Mouse (Mus musculus): ENCODE measurements around the gene Wars2. TPM values are rescaled to one million over a fixed set of nuclear protein-coding genes. Genes with fewer than 3 reads are reported as not detected.

Gene Wars2
- polyA plus RNA-seq (2016; fragmentation: Nextera tagmentation; extraction: Ambion mirVana), result 5.3 and 5.5 TPM in 2 replicates

DNA sequence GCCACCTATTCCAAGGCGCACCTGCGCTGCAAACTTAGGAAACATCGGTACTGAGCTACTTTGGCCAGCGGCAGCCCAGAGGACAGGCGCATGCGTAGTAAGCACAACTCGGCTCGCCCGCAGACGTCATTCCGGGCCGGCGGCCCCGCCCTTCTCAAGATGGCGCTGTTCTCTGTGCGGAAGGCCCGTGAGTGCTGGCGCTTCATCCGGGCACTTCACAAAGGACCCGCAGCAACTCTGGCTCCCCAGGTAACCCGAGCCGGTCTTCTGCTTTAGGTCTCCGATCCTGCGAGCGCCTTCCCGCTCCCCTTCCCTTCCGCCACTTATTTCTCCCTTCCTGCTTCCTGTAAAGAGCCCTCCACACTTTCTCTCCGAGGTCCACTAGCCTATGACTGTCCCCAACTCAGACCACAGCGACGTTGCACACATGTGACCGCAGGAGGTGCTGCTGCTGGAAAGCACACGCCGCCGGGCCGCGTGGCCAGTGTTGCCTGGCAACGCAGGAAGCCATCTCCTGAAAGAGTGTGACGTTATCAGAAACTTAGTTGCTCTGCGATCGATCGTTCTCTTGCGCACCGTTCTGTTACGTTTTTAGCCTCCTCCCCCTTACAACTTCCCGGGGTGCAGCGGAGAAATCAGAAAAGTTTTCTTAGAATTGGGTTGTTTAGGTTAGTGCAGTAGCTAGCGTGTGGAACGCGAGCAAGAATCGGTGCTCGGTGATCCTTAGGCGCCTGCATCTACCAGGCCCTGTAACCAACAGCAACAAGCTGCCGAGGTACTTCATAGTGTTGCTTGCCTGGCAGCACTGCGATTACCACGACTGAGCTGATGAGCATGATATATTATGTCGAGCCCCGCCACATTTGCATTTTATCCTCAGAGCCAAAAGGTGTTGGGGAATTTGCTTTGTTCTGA lies at the start of gene Wars2:
TSS of gene Wars2 (plus strand) at position 129 of the 915 bp plus-strand sequence.
- no peaks in the 10 kb centered on the region for H3K9me3 ChIP-seq
- peak; percentile 99 for ATAC-seq (ENCODE audit: low FRiP score)
- peak within 1 kb of the TSS; percentile 50 for H3K4me3 ChIP-seq (replicated peaks)
- H3K27ac ChIP-seq, result peak within 1 kb of the TSS; percentile 91
- H3K9ac ChIP-seq, result peak within 1 kb of the TSS; percentile 54
- H3K27me3 ChIP-seq, result no peaks in the 10 kb centered on the region
- H3K36me3 ChIP-seq (replicated peaks), result no peaks in the 10 kb centered on the region
- H3K4me1 ChIP-seq, result peaks cover 5% of the 10 kb centered on the region
- peak within 1 kb of the TSS; percentile 57 for H3K4me2 ChIP-seq
- WGBS, result under 1% methylated on average over 57 of the region's 57 CpGs

DNA sequence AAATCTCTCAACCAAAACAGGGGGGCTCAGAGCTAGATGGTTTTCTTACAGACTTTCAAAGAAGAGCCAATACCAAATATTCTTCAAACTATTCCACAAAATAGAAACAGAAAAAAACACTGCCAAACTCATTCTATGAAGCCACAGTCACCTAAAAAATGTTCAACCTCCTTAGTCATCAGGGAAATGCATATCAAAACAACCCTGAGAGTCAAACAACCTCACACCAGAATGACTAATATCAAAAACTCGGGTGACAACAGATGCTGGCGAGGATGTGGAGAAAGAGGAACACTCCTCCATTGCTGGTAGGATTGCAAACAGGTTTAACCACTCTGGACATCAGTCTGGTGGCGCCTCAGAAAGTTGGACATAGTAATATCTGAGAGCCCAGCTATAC lies 44.1 kb upstream of the Wars2 start:
- no peaks in the 10 kb centered on the region for H3K36me3 ChIP-seq (replicated peaks)
- no peak overlapping the region for H3K27ac ChIP-seq
- no peak overlapping the region for H3K4me3 ChIP-seq (replicated peaks)
- H3K27me3 ChIP-seq, result no peaks in the 10 kb centered on the region
- no peak for ATAC-seq (ENCODE audit: low FRiP score)
- H3K4me1 ChIP-seq, result no peaks in the 10 kb centered on the region
- H3K9me3 ChIP-seq, result no peaks in the 10 kb centered on the region
- no peak overlapping the region for H3K4me2 ChIP-seq
- WGBS, result 81% methylated on average over 3 of the region's 3 CpGs
- no peak overlapping the region for H3K9ac ChIP-seq

DNA sequence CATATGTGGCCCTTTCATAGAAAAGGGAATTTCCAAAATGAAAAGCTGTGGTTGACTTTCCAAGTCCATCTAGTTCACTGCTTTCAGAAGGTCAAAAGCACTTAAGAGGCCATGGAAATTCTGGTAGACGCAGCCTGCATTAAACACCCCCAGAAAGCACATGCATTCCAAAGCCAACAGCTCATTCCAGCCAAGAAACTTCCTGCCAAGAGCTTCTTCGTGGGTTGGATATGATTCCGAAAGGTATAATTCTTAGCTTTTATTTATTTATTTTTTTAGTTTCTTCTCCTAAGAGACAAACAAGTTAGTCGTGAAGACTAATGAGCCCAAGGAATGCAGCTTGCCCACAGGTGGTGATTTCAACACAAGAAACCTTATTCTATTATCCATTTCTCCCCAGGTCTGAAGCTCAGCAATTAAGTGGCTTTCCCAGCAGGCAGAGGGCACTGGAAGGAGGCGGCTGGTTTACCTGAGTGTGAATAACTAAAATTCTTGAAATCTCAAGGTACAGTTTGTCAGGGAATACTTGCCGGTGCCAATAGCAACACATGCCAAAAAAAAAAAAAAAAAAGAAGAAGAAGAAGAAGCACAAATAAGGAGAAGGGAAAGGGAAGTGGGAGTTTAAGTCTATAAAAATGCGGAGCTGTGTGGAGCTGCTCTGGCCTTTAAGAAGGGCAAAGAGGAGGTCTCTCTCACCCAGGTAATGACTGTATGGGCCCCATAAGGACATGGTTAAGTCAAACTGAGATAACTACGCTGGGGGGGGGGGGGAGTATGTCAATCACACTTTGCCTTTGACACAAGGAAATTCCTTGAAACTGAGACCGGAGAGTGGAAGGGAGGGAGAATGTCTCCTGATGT lies 30.3 kb upstream of the Wars2 start:
- H3K4me3 ChIP-seq (replicated peaks), result no peak overlapping the region
- H3K36me3 ChIP-seq (replicated peaks), result no peaks in the 10 kb centered on the region
- ATAC-seq (ENCODE audit: low FRiP score), result no peak
- no peak overlapping the region for H3K9ac ChIP-seq
- WGBS, result 75% methylated on average over 9 of the region's 9 CpGs
- no peaks in the 10 kb centered on the region for H3K27me3 ChIP-seq
- H3K4me1 ChIP-seq, result no peaks in the 10 kb centered on the region
- no peaks in the 10 kb centered on the region for H3K9me3 ChIP-seq
- H3K4me2 ChIP-seq, result no peak overlapping the region
- H3K27ac ChIP-seq, result no peak overlapping the region

DNA sequence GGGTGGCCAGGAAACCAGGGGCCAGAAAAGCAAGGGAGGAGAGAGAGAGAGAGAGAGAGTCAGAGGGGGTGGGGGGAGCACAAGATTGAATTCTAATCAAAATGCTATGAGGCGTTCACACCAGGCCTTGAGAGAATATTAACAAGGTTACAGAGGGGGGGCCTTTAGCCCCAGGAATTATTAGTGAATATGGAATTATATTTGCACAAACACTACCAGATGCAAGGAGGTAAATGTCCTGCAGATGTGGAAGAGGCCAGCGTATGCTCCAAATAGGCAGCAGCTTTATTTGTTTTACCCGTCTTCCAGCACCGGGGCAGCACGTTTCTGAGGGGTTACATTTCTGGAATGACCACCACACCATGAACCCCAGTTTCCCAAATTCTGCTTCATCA lies 29.7 kb upstream of the Wars2 start:
- H3K27ac ChIP-seq, result no peak overlapping the region
- ATAC-seq (ENCODE audit: low FRiP score), result no peak
- no peaks in the 10 kb centered on the region for H3K4me1 ChIP-seq
- H3K27me3 ChIP-seq, result no peaks in the 10 kb centered on the region
- no peaks in the 10 kb centered on the region for H3K9me3 ChIP-seq
- no peak overlapping the region for H3K4me2 ChIP-seq
- H3K9ac ChIP-seq, result no peak overlapping the region
- H3K4me3 ChIP-seq (replicated peaks), result no peak overlapping the region
- H3K36me3 ChIP-seq (replicated peaks), result no peaks in the 10 kb centered on the region
- 90% methylated on average over 5 of the region's 5 CpGs for WGBS

- Histone ChIP-seq H3K27me3 (no peaks in the 10 kb centered on the region), H3K4me3 (replicated peaks) (no peak overlapping the region), H3K4me2 (no peak overlapping the region), H3K9ac (no peak overlapping the region), H3K4me1 (no peaks in the 10 kb centered on the region), H3K27ac (no peak overlapping the region), H3K9me3 (no peaks in the 10 kb centered on the region), H3K36me3 (replicated peaks) (no peaks in the 10 kb centered on the region)
- WGBS, result 78% methylated on average over 7 of the region's 7 CpGs
- ATAC-seq (ENCODE audit: low FRiP score), result no peak
Observed at GRCm38 (mm10) chr3:99113266-99113837, 27.5 kb upstream of the Wars2 start.

DNA sequence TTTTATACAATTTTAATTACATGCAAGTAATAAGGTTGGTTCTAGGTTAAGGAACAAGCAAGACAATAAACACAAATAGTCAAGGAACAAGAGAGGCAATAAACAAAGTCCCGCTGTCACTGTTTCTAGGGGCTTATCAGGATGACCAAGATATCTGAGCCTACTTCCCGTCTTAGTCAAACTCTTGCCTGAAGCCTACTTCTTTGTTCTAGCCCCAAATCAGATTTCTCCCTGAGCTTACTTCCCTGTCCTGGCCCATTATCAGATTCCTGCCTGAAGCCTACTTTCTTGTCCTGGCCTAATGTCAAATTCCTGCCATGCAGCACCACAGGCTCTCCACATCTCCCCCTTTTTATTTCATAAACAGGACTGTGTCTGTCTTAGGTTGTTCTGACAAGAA lies 19.9 kb upstream of the Wars2 start:
- 76% methylated on average over 2 of the region's 2 CpGs for WGBS
- ATAC-seq (ENCODE audit: low FRiP score), result no peak

DNA sequence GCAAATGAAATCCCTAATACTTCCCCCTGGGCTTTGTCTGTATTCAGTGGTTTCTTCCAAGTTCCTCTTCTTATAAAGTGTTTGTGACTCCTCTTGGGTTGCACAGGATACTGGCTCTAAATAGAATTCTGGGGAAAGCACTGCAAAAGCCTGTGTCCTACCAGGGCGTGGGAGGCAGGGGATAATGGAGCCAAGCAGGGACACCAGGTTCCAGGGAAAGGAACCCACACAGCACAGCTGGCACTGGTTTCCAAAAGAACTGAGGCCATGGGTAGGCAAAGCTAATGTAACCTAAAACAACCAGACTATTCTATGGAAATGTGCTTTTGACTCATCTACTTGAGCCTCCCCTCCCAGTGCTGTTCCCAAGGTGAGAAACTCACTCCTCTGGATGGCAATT lies 10.3 kb upstream of the Wars2 start:
- Histone ChIP-seq H3K27ac (no peak overlapping the region), H3K27me3 (no peaks in the 10 kb centered on the region), H3K4me1 (no peaks in the 10 kb centered on the region), H3K9me3 (no peaks in the 10 kb centered on the region), H3K9ac (no peak overlapping the region), H3K36me3 (replicated peaks) (no peaks in the 10 kb centered on the region), H3K4me3 (replicated peaks) (no peak overlapping the region), H3K4me2 (no peak overlapping the region)
- 80% methylated on average over 1 of the region's 1 CpGs for WGBS
- no peak for ATAC-seq (ENCODE audit: low FRiP score)

More for the DNA sequence above, 19.9 kb upstream of the Wars2 start:
- Histone ChIP-seq H3K4me3 (replicated peaks) (no peak overlapping the region), H3K4me1 (no peaks in the 10 kb centered on the region), H3K9ac (no peak overlapping the region), H3K9me3 (no peaks in the 10 kb centered on the region), H3K4me2 (no peak overlapping the region), H3K27ac (no peak overlapping the region), H3K36me3 (replicated peaks) (no peaks in the 10 kb centered on the region), H3K27me3 (no peaks in the 10 kb centered on the region)

DNA sequence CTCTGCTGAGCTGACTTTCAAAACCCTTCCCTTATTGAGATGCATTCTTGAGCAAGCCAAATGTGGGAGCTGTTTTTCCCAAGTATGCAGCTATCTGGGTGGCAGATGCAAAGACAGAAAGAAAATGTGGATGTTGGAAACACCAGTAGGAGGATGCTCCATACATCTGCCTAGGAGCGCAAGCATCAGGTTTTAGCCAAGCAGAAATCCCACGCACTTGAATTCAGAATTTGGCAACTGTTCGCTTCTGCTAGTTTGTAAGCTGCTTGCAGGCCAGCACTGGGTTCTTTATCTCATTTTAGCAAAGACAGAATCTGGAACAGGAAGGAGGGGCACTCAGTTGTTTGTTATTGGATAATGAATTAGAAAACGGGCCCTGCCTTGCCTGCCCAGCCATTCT lies 8.9 kb upstream of the Wars2 start:
- no peak for ATAC-seq (ENCODE audit: low FRiP score)
- H3K27me3 ChIP-seq, result no peaks in the 10 kb centered on the region
- H3K4me2 ChIP-seq, result no peak overlapping the region
- H3K27ac ChIP-seq, result no peak overlapping the region
- H3K36me3 ChIP-seq (replicated peaks), result no peaks in the 10 kb centered on the region
- no peak overlapping the region for H3K4me3 ChIP-seq (replicated peaks)
- 92% methylated on average over 4 of the region's 4 CpGs for WGBS
- H3K4me1 ChIP-seq, result no peaks in the 10 kb centered on the region
- H3K9me3 ChIP-seq, result no peaks in the 10 kb centered on the region
- no peak overlapping the region for H3K9ac ChIP-seq

- Histone ChIP-seq H3K4me3 (replicated peaks) (no peak overlapping the region), H3K9me3 (no peaks in the 10 kb centered on the region)
- ATAC-seq (ENCODE audit: low FRiP score), result no peak
Observed at GRCm38 (mm10) chr3:99133913-99134312, 7.0 kb upstream of the Wars2 start.

DNA sequence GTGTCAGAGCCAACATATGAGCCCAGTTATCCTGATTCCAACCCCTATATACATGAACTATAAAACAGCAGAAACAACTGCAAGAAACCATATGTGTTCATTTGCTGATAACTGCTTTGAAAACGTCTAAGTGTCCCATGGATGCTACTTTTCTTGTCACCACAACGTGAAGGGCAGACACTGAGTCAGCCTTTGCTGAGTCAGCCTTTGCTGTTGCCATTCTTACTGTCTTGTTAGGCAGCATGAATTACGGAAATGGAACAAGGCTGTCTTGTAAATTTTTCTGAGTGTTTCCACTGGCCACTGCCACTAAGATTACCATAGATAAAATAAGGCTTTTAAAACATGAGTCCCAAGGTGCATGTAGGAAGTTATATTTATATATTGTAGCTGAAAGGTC lies 7.0 kb downstream of the Wars2 start:
- no peak overlapping the region for H3K9ac ChIP-seq
- no peak overlapping the region for H3K4me3 ChIP-seq (replicated peaks)
- H3K4me1 ChIP-seq, result no peaks in the 10 kb centered on the region
- H3K27me3 ChIP-seq, result no peaks in the 10 kb centered on the region
- no peak for ATAC-seq (ENCODE audit: low FRiP score)
- no peak overlapping the region for H3K27ac ChIP-seq
- 78% methylated on average over 3 of the region's 3 CpGs for WGBS
- no peak overlapping the region for H3K4me2 ChIP-seq
- no peaks in the 10 kb centered on the region for H3K9me3 ChIP-seq
- no peaks in the 10 kb centered on the region for H3K36me3 ChIP-seq (replicated peaks)

More at GRCm38 (mm10) chr3:99133913-99134312, 7.0 kb upstream of the Wars2 start:
- WGBS, result 93% methylated on average over 4 of the region's 4 CpGs
- Histone ChIP-seq H3K9ac (no peak overlapping the region), H3K4me1 (no peaks in the 10 kb centered on the region), H3K4me2 (no peak overlapping the region), H3K27me3 (no peaks in the 10 kb centered on the region), H3K27ac (no peak overlapping the region), H3K36me3 (replicated peaks) (no peaks in the 10 kb centered on the region)

DNA sequence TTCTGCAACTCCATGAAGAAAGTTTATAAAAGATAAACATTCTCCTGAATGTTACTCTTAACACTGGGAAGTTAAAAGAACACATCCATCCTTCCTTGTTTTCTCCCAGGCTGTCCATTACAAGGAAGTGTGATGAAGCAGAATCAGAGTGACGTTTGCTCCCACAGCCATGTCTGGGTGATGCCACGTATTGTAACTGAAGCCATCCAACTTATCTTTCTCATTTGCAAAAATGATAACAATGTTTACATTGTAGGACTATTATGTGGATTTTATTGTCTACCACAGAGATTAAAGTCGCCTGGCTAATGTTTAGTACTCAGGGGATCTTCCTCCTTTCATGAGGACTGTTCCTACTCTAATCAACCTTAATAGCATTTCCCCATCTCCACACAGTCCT lies 8.2 kb downstream of the Wars2 start:
- Histone ChIP-seq H3K4me3 (replicated peaks) (no peak overlapping the region), H3K4me1 (no peaks in the 10 kb centered on the region), H3K9ac (no peak overlapping the region), H3K4me2 (no peak overlapping the region), H3K27ac (no peak overlapping the region), H3K36me3 (replicated peaks) (no peaks in the 10 kb centered on the region), H3K27me3 (no peaks in the 10 kb centered on the region), H3K9me3 (no peaks in the 10 kb centered on the region)
- WGBS, result 82% methylated on average over 3 of the region's 3 CpGs
- no peak for ATAC-seq (ENCODE audit: low FRiP score)

DNA sequence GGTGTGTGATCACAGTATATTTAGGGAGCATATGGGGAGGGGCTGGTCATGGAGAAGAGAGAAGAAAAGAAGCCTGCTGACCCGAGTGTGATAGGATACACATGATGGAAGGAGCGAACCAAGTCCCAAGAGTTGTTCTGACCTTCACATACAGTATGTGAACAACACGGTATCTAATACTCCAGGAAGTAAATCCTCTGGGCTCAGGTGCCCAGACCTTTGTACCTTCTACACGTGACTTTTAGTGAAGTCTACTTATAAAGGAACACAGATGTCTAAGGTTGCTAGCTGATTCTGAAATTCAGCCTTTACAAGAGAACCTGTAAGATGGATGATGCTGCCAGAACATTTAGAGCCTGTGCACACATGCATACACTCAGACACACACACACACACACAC lies 15.4 kb downstream of the Wars2 start:
- no peak for ATAC-seq (ENCODE audit: low FRiP score)
- Histone ChIP-seq H3K36me3 (replicated peaks) (no peaks in the 10 kb centered on the region), H3K4me1 (no peaks in the 10 kb centered on the region; the same call in 1 of the 2 replicates), H3K9me3 (no peaks in the 10 kb centered on the region), H3K4me3 (replicated peaks) (no peak overlapping the region), H3K27ac (no peak overlapping the region), H3K4me2 (no peak overlapping the region), H3K27me3 (no peaks in the 10 kb centered on the region), H3K9ac (no peak overlapping the region)
- WGBS, result 94% methylated on average over 4 of the region's 4 CpGs
